Mouse (Mus musculus): Measurements from ENCODE around the gene Lrrc72. TPM values are rescaled to one million over a fixed set of nuclear protein-coding genes. Genes with fewer than 3 reads are reported as not detected.
"Not testable (repeated sequence)": the region's sequence is repeated elsewhere in the genome, so short reads cannot be mapped to it uniquely, and the experiment has no call there.

The Lrrc72 gene
- total RNA-seq (2021) = not detected
- long read RNA-seq, experiment 1 = 0 reads
- long read RNA-seq, experiment 2 = 0 reads

DNA sequence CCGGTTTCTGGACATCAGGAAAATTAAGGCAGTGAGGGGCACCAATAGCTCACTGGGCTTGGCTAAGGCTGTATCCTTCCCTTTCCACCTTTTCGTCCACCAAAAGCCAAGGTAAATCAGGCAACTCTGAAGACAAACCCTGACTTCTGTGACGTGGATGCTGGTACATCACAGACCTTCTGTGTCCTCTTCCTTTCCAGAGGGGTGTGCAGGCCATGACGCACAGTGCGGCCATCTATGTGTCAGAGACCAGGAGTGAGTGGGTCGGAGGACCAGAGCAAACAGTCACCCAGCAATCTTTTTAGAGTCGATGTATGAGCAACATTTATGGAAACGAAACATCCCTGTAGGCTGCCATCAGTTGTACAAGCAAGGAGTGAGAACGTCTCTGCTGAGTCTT, at the start of gene Lrrc72:
Gene Lrrc72 (minus strand): TSS at position 101 of the 400 bp plus-strand sequence.
- no peak for DNase-seq (ENCODE audit: low spot score)

- DNase-seq (ENCODE audit: low spot score) = no peak
Measured at GRCm38 (mm10) chr12:36302326-36302725, 49.1 kb upstream of the Lrrc72 start.

GRCm38 (mm10) chr12:36291346-36291745, 38.1 kb upstream of the Lrrc72 start:
- no peak for DNase-seq (ENCODE audit: low spot score)

GRCm38 (mm10) chr12:36290465-36290864, 37.3 kb upstream of the Lrrc72 start:
- no peak for DNase-seq (ENCODE audit: low spot score)

GRCm38 (mm10) chr12:36289634-36290033, 36.4 kb upstream of the Lrrc72 start:
- peak; percentile 4 for DNase-seq (ENCODE audit: low spot score)

DNA sequence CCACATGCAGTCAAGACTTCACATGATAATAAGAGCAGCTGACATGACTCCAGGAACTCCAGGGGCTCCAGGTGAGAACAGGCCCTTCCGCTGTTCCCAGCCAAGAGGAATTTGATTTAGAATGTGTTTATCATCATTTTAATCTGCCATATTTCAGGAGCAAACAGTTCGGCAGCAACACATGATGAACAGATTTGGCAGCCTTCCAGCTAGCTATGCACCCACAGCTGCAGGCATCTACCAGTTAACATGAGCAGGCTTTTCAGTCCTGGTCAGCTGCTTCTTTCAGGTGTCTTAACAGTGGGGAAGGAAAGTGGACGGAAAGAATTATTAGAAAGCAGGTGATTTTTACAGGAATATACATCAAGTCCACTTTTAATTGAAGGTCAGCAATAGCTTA, 21.6 kb upstream of the Lrrc72 start:
- no peak for DNase-seq (ENCODE audit: low spot score)

DNA sequence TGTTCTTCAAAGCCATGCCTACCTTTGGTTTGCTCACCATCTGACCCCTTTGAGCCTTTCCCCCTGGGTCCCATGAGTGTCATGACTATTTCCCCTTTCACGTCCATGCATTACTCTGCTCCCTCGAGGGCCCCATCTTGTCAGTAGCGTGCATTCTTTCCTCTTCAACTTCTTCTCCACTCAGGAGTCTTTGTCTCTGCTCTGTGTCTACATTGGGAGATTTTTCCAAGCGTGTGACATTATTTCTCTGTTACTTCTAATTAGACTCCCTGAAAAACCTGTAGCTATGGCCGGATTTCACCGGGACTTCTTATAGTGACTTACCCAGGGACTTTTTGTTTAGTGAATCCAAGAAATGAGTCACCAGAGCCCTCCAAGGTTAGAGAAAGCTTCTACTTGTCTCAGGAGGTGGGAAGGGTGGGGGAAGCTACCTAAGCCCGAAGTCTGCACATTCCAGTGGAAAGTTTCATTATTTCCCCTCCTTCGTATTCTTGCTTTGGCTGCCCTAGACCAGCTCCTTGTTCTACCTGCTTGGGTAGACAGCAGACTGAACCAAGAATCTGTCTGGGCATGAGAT, 14.6 kb upstream of the Lrrc72 start:
- DNase-seq (ENCODE audit: low spot score) = no peak

GRCm38 (mm10) chr12:36262116-36262721, 9.0 kb upstream of the Lrrc72 start:
- DNase-seq (ENCODE audit: low spot score) = no peak

DNA sequence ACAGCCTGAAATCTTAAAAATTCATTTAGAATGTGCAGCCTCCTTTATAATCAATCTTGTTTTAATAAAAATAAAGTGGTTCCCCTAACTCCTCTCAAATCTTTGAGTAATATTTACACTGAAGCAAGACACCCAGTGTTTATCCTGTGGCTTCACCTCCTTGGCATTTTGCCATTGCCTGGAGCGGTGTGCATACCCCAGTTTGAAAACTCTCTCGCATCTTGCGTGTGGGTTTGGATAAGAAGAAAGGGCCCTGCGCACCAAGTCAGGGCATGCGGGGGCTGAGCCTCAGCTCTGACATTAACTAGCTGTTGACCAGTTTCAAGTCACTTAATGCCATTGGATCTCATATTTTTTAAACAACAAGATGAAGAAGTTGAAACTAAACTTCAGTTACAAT, 2.2 kb upstream of the Lrrc72 start:
- no peak for DNase-seq (ENCODE audit: low spot score)

GRCm38 (mm10) chr12:36241171-36241570, 12.0 kb downstream of the Lrrc72 start:
- no peak for DNase-seq (ENCODE audit: low spot score)

- no peak for DNase-seq (ENCODE audit: low spot score)
Measured at GRCm38 (mm10) chr12:36231386-36231785, 21.8 kb downstream of the Lrrc72 start.

- no peak for DNase-seq (ENCODE audit: low spot score)
Measured at GRCm38 (mm10) chr12:36224392-36224791, 28.8 kb downstream of the Lrrc72 start.

- DNase-seq (ENCODE audit: low spot score) = no peak
Measured at GRCm38 (mm10) chr12:36216905-36217304, 36.3 kb downstream of the Lrrc72 start.

DNA sequence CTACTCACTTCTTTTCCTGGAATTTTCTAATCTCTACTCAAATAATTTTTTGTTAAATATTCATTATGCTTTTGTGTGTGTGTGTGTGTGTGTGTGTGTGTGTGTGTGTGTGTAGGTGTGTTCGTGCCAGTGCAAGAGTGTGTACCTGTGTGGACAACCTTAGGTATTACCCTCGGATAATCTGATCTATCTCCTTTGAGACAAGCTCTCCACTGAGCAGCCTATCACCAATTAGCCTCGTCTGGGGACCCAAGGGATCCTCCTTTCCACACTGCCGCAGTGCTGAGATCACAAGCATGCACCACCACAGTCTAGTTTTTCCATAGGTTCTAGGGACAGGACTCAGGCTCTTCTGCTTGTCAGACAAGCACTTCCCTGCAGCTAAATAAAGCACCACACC, 37.0 kb downstream of the Lrrc72 start:
- DNase-seq (ENCODE audit: low spot score) = no peak

DNA sequence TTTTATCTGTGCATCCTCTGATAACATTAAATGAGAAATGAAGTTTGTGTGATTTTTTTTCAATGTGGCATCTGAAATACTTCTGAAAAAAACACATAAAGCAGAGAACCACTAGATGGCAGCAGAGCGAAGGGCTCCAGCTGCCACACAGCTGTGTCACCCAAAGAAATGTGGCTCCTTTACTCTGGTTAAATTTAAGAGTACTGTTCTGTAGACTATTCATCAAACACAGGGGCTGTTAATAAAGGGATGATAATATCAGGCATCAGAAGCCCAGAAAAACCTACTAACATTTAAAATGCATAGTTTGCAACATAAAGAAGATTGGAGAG, 38.1 kb downstream of the Lrrc72 start:
- peak; percentile 24 for DNase-seq (ENCODE audit: low spot score)

DNA sequence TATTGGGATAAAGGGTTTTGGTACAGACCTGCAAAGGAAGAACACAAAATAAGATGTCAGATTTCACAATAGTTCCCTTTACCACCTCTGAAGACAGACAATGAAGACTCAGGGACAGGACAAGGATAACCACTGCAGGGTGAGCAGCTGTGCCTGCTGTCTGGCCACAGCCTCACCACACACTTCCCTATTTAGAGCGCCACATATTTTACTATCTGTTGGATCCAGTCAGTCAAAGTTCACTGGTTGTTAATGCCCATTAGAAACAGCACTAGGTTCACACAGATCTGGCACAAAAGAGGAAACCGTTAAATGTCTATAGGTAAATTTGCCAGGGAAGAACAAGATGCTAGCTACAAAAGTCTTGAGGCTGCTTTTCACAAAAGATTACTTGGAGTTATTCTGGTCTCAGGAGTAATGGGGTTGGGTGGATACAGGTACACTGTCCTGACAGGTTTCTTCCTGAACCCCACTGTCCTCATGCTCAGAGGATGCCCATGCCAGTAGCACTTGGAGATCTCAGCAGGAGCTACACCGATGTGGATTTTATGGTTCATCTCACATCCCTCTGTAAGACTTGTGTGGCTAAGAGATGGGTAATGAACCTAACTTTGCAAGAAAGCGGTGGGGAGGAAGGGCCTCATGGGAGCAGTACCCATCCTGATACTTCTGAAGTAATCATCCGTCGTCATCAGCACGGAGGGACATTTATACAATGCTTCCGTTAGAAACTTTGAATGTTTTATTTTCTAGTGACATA, 38.6 kb downstream of the Lrrc72 start:
- no peak for DNase-seq (ENCODE audit: low spot score)

GRCm38 (mm10) chr12:36210096-36210495, 43.1 kb downstream of the Lrrc72 start:
- peak; percentile 49 for DNase-seq (ENCODE audit: low spot score)

DNA sequence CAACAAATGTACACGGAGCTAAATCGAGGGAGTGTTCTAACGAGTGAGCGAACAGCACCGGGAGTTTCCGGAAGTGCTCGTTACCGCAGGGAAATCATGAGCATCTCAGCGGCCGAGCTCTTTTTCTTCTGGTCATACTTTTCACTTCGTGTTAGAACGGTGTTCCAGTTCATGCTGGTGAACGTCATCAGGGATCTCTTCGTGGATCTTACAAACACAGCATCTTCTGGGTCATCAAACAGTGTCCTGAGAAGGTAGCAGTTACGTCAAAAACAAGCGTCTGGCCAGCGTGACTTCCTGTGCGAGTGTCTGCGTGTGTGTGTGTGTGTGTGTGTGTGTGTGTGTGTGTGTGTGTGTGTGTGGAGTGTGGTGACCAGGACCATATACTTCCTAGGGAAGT, 44.7 kb downstream of the Lrrc72 start:
- DNase-seq (ENCODE audit: low spot score) = no peak

- no peak for DNase-seq (ENCODE audit: low spot score)
Measured at GRCm38 (mm10) chr12:36207800-36208148, 45.4 kb downstream of the Lrrc72 start.

- DNase-seq (ENCODE audit: low spot score) = peak; percentile 56
Measured at GRCm38 (mm10) chr12:36207072-36207799, 46.0 kb downstream of the Lrrc72 start.

- DNase-seq (ENCODE audit: low spot score) = not testable (repeated sequence)
Measured at GRCm38 (mm10) chr12:36205579-36206119, 47.5 kb downstream of the Lrrc72 start.

- DNase-seq (ENCODE audit: low spot score) = no peak
Measured at GRCm38 (mm10) chr12:36194976-36195375, 58.2 kb downstream of the Lrrc72 start.

Measured in gastrocnemius, adult 18-20 months (tissue).